Mouse (Mus musculus) thymus, adult 2 months (tissue): ENCODE measurements around the gene Polr1b.

Experiments used
- CTCF ChIP-seq: fragments of 200-500 bp; IDR thresholded peaks from 2 replicates; pipeline ENCODE4 v1.5.1; 2012; ENCODE audit warnings: mild to moderate bottlenecking, control low read depth, low read length, moderate library complexity, borderline replicate concordance; ENCODE audit not compliant: control insufficient read depth, poor library complexity, insufficient read depth; ENCODE audit errors: extremely low read depth
- POLR2A ChIP-seq: fragments of 200-500 bp; IDR thresholded peaks from 2 replicates; pipeline ENCODE4 v1.6.1; 2012; ENCODE audit warnings: mild to moderate bottlenecking, low read length, control low read depth, moderate library complexity; ENCODE audit not compliant: control insufficient read depth, poor library complexity, insufficient read depth; ENCODE audit errors: extremely low read depth

DNA sequence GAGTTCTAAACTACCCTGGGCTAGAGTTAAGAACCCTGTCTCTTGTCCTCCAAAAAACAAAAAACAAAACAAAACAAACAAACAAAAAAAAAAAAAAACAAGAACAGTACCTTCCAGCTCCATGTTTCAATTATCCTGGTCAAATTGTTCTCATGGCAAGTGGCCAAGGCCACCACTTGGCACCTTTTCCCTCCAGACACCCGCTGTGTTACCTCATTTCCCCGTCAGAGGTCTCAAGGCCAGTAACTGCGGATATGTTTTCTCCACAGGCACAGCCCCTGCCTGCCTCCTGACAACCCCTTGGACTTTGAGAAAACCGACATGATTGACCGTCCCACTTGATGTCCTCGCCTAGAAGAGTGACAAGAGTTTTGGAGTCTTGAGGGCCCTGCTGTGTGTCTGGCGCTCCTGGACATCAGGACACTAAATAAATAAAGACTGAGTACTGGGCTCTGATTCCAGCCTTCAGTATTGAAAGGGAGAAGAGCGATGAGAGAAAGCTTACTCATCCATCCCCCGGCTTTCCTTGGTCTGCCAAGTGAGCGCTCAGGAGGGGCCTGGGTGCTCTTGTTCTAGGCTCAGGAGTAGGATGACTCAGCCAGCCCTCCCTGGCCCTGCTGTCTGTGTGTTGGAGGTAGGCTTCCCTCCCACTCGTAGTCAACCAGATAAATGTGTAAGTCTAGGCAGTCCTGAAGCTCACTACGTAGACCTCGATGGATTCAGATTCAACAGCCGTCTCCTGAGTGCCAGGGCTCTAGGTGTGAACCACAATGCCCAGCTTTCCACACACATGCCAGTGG, 32.4 kb downstream of the Polr1b start:
- TF ChIP-seq POLR2A, result no peak
- no peak for TF ChIP-seq CTCF
